Mouse (Mus musculus): ENCODE results near the gene Tor4a. TPM values are rescaled to one million over a fixed set of nuclear protein-coding genes. Genes with fewer than 3 reads are reported as not detected.
A peak's percentile ranks its signal among the peaks of the same experiment; 100 is the strongest.

The Tor4a gene
- 7.7 and 8.4 TPM in 2 replicates for polyA plus RNA-seq (2016; fragmentation: Nextera tagmentation; extraction: Ambion mirVana)

GRCm38 (mm10) chr2:25196172-25196954 lies at the start of gene Tor4a:
TSS of gene Tor4a (minus strand) at chr2:25196886.
- Histone ChIP-seq H3K9me3 (no peaks in the 10 kb centered on the region), H3K27ac (peak within 1 kb of the TSS; percentile 79), H3K36me3 (peaks cover 25% of the 10 kb centered on the region), H3K27me3 (ENCODE audit: insufficient read depth, poor library complexity, severe bottlenecking) (peaks cover 32% of the 10 kb centered on the region), H3K4me1 (peaks cover 48% of the 10 kb centered on the region), H3K4me3 (peak within 1 kb of the TSS; percentile 62)
- WGBS = 7% methylated on average over 8 of the region's 8 CpGs
- peak; percentile 90 for DNase-seq (ENCODE audit: low spot score)

- 85% methylated on average over 4 of the region's 4 CpGs for WGBS
- Histone ChIP-seq H3K36me3 (peaks cover 39% of the 10 kb centered on the region), H3K27me3 (ENCODE audit: insufficient read depth, poor library complexity, severe bottlenecking) (peaks cover 37% of the 10 kb centered on the region), H3K4me1 (peaks cover 30% of the 10 kb centered on the region), H3K27ac (no peak overlapping the region), H3K9me3 (no peaks in the 10 kb centered on the region), H3K4me3 (no peak overlapping the region)
- no peak for DNase-seq (ENCODE audit: low spot score)
These were observed 47.5 kb upstream of the Tor4a start for GRCm38 (mm10) chr2:25244144-25244543.

GRCm38 (mm10) chr2:25243342-25243741 lies 46.7 kb upstream of the Tor4a start:
- Histone ChIP-seq H3K36me3 (peaks cover 31% of the 10 kb centered on the region), H3K4me3 (peak overlapping the region; percentile 70; the same call in 1 of the 2 replicates), H3K27me3 (ENCODE audit: insufficient read depth, poor library complexity, severe bottlenecking) (peaks cover 37% of the 10 kb centered on the region), H3K27ac (no peak overlapping the region), H3K9me3 (no peaks in the 10 kb centered on the region), H3K4me1 (peaks cover 30% of the 10 kb centered on the region)
- no peak for DNase-seq (ENCODE audit: low spot score)
- WGBS = 80% methylated on average over 8 of the region's 8 CpGs

GRCm38 (mm10) chr2:25242101-25242506 lies 45.4 kb upstream of the Tor4a start, which contains the start of the genes Rnf208 and Cysrt1:
TSS of gene Rnf208 (plus strand) at chr2:25242255.
TSS of gene Cysrt1 (minus strand) at chr2:25242452.
- H3K27ac ChIP-seq = peak within 1 kb of the TSS; percentile 81
- WGBS = under 1% methylated on average over 59 of the region's 59 CpGs

GRCm38 (mm10) chr2:25241438-25241775 lies 44.7 kb upstream of the Tor4a start:
- DNase-seq (ENCODE audit: low spot score) = no peak
- WGBS = 23% methylated on average over 6 of the region's 6 CpGs
- Histone ChIP-seq H3K27me3 (ENCODE audit: insufficient read depth, poor library complexity, severe bottlenecking) (peaks cover 49% of the 10 kb centered on the region), H3K27ac (no peak overlapping the region), H3K9me3 (no peaks in the 10 kb centered on the region), H3K4me3 (peak overlapping the region; percentile 70), H3K4me1 (peaks cover 34% of the 10 kb centered on the region), H3K36me3 (peaks cover 16% of the 10 kb centered on the region; the same call in 1 of the 2 replicates)

More at GRCm38 (mm10) chr2:25242101-25242506, 45.4 kb upstream of the Tor4a start, which contains the start of the genes Rnf208 and Cysrt1:
- no peak for DNase-seq (ENCODE audit: low spot score)
- peaks cover 46% of the 10 kb centered on the region for H3K27me3 ChIP-seq (ENCODE audit: insufficient read depth, poor library complexity, severe bottlenecking)
- no peaks in the 10 kb centered on the region for H3K9me3 ChIP-seq
- H3K4me3 ChIP-seq = peak within 1 kb of the TSS; percentile 70
- H3K4me1 ChIP-seq = peaks cover 30% of the 10 kb centered on the region
- H3K36me3 ChIP-seq = peaks cover 19% of the 10 kb centered on the region; the same call in 1 of the 2 replicates

- Histone ChIP-seq H3K36me3 (peaks cover 11% of the 10 kb centered on the region; the same call in 1 of the 2 replicates), H3K4me3 (peak overlapping the region; percentile 70), H3K4me1 (peaks cover 36% of the 10 kb centered on the region), H3K9me3 (no peaks in the 10 kb centered on the region), H3K27ac (peak overlapping the region; percentile 78), H3K27me3 (ENCODE audit: insufficient read depth, poor library complexity, severe bottlenecking) (peaks cover 55% of the 10 kb centered on the region)
- DNase-seq (ENCODE audit: low spot score) = peak; percentile 90
- 2% methylated on average over 29 of the region's 29 CpGs for WGBS
These were observed 44.2 kb upstream of the Tor4a start for GRCm38 (mm10) chr2:25240723-25241437.

GRCm38 (mm10) chr2:25240310-25240709 lies 43.6 kb upstream of the Tor4a start:
- DNase-seq (ENCODE audit: low spot score) = no peak
- Histone ChIP-seq H3K4me1 (peaks cover 36% of the 10 kb centered on the region), H3K4me3 (peak overlapping the region; percentile 70), H3K27ac (peak overlapping the region; percentile 78), H3K27me3 (ENCODE audit: insufficient read depth, poor library complexity, severe bottlenecking) (peaks cover 60% of the 10 kb centered on the region), H3K9me3 (no peaks in the 10 kb centered on the region), H3K36me3 (peaks cover 6% of the 10 kb centered on the region; the same call in 1 of the 2 replicates)
- 48% methylated on average over 8 of the region's 8 CpGs for WGBS

- Histone ChIP-seq H3K4me3 (no peak overlapping the region), H3K27ac (no peak overlapping the region), H3K27me3 (ENCODE audit: insufficient read depth, poor library complexity, severe bottlenecking) (peaks cover 64% of the 10 kb centered on the region), H3K36me3 (peaks cover under 1% of the 10 kb centered on the region; the same call in 1 of the 2 replicates), H3K9me3 (no peaks in the 10 kb centered on the region), H3K4me1 (peaks cover 36% of the 10 kb centered on the region)
- 75% methylated on average over 3 of the region's 3 CpGs for WGBS
- DNase-seq (ENCODE audit: low spot score) = no peak
These were observed 43.1 kb upstream of the Tor4a start for GRCm38 (mm10) chr2:25239766-25240165.

- peaks cover 36% of the 10 kb centered on the region for H3K4me1 ChIP-seq
- peaks cover 67% of the 10 kb centered on the region for H3K27me3 ChIP-seq (ENCODE audit: insufficient read depth, poor library complexity, severe bottlenecking)
- no peak overlapping the region for H3K4me3 ChIP-seq
- H3K36me3 ChIP-seq = no peaks in the 10 kb centered on the region
- no peak overlapping the region for H3K27ac ChIP-seq
- no peak for DNase-seq (ENCODE audit: low spot score)
- no peaks in the 10 kb centered on the region for H3K9me3 ChIP-seq
These were observed 41.4 kb upstream of the Tor4a start for GRCm38 (mm10) chr2:25238106-25238505.

- H3K9me3 ChIP-seq = no peaks in the 10 kb centered on the region
- H3K27ac ChIP-seq = no peak overlapping the region
- 61% methylated on average over 4 of the region's 4 CpGs for WGBS
- no peaks in the 10 kb centered on the region for H3K36me3 ChIP-seq
- DNase-seq (ENCODE audit: low spot score) = no peak
- peaks cover 30% of the 10 kb centered on the region for H3K4me1 ChIP-seq
- no peak overlapping the region for H3K4me3 ChIP-seq
- peaks cover 67% of the 10 kb centered on the region for H3K27me3 ChIP-seq (ENCODE audit: insufficient read depth, poor library complexity, severe bottlenecking)
These were observed 40.8 kb upstream of the Tor4a start for GRCm38 (mm10) chr2:25237522-25237921.

GRCm38 (mm10) chr2:25236614-25237013 lies 39.9 kb upstream of the Tor4a start, which contains the start of gene Rnf224:
TSS of gene Rnf224 (minus strand) at chr2:25236787.
- Histone ChIP-seq H3K27me3 (ENCODE audit: insufficient read depth, poor library complexity, severe bottlenecking) (peaks cover 68% of the 10 kb centered on the region), H3K4me3 (0 out of 2 replicates have a peak within 1 kb of the TSS, but pooled peaks have one; percentile 27), H3K27ac (no peak within 1 kb of the TSS), H3K36me3 (no peaks in the 10 kb centered on the region), H3K4me1 (peaks cover 21% of the 10 kb centered on the region), H3K9me3 (no peaks in the 10 kb centered on the region)
- DNase-seq (ENCODE audit: low spot score) = no peak
- 19% methylated on average over 8 of the region's 8 CpGs for WGBS

GRCm38 (mm10) chr2:25234551-25235220 lies 38.0 kb upstream of the Tor4a start:
- Histone ChIP-seq H3K27ac (no peak overlapping the region), H3K27me3 (ENCODE audit: insufficient read depth, poor library complexity, severe bottlenecking) (peaks cover 78% of the 10 kb centered on the region), H3K4me1 (peaks cover 6% of the 10 kb centered on the region), H3K36me3 (no peaks in the 10 kb centered on the region), H3K9me3 (no peaks in the 10 kb centered on the region), H3K4me3 (no peak overlapping the region)
- no peak for DNase-seq (ENCODE audit: low spot score)
- WGBS = 63% methylated on average over 5 of the region's 5 CpGs
